Mouse (Mus musculus) cerebellum, adult 2 months (tissue): ENCODE measurements at regions not wholly inside any gene's neighbourhood (a gene's known extent, or its start where the extent isn't known, plus 50 kb on each side); places are given as distances from the start of the nearest gene placed in this dataset.

Experiments used
- DNase-seq, 2 experiments: peaks; one replicate each; pipeline ENCODE4 v3.0.0; 2021
- H3K27ac ChIP-seq: fragments of 200-500 bp; 2 replicates; pipeline ENCODE4 v1.5.1; 2012; ENCODE audit warnings: low read length, control low read depth, inconsistent platforms; ENCODE audit not compliant: insufficient read depth
- H3K27me3 ChIP-seq: fragments of 200-500 bp; 2 replicates; pipeline ENCODE4 v1.6.1; 2012; ENCODE audit warnings: inconsistent platforms, mild to moderate bottlenecking, low read length, moderate library complexity; ENCODE audit not compliant: control insufficient read depth, insufficient read depth
- H3K4me1 ChIP-seq: fragments of 200-500 bp; 2 replicates; pipeline ENCODE4 v1.6.1; 2011; ENCODE audit warnings: low read length; ENCODE audit not compliant: control insufficient read depth, insufficient read depth
- H3K4me3 ChIP-seq: fragments of 200-500 bp; replicated peaks from 2 replicates; pipeline ENCODE3; 2011; ENCODE audit warnings: mild to moderate bottlenecking, low read depth, low read length, control low read depth; ENCODE audit not compliant: insufficient read depth
- CTCF ChIP-seq: fragments of 200-500 bp; IDR thresholded peaks from 2 replicates; pipeline ENCODE4 v1.5.1; 2011; ENCODE audit warnings: low read depth, mild to moderate bottlenecking, control low read depth, low read length, moderate library complexity, borderline replicate concordance; ENCODE audit not compliant: insufficient read depth
- POLR2A ChIP-seq: fragments of 200-500 bp; IDR thresholded peaks from 2 replicates; pipeline ENCODE4 v1.6.1; 2011; ENCODE audit warnings: low read length, control low read depth, borderline replicate concordance; ENCODE audit not compliant: insufficient read depth
- WGBS: fragments of 180-500 bp; shearing (Covaris S2); methylation state at CpG from one replicate; pipeline ENCODE4 v1.1.7; 2018; 5-methylcytosine and 5-hydroxymethylcytosine counted together

GRCm38 (mm10) chr2:75759196-75759885, 54.9 kb upstream of the Nfe2l2 start:
- no peaks in the 10 kb centered on the region for H3K27me3 ChIP-seq
- DNase-seq = no peak
- no peak for TF ChIP-seq POLR2A
- TF ChIP-seq CTCF = no peak
- no peak overlapping the region for H3K4me3 ChIP-seq
- WGBS = 83% methylated on average over 11 of the region's 11 CpGs
- no peak overlapping the region for H3K27ac ChIP-seq
- no peaks in the 10 kb centered on the region for H3K4me1 ChIP-seq

DNA sequence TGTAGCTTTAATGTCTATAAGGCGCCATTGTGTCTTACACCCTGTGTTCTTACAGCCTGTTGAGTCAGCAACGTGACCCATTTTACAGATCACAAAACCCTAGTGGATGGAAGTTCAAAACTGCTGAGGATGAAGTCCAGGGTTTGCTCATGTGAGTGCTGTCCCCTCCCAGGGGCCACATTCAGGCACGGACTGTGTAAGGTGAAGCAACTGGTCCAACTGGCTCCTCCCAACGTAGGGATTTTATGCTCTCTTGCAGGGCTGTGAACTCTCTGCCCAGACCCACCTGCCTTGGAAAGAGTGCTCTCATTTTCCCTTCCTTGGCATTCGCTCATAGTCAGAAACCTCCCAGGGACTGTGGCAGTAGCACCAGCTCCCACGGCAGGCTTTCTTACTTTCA, 53.8 kb upstream of the Nfe2l2 start:
- no peaks in the 10 kb centered on the region for H3K4me1 ChIP-seq
- DNase-seq = no peak
- WGBS = 77% methylated on average over 6 of the region's 6 CpGs
- H3K27ac ChIP-seq = no peak overlapping the region
- no peak overlapping the region for H3K4me3 ChIP-seq
- H3K27me3 ChIP-seq = no peaks in the 10 kb centered on the region
- TF ChIP-seq CTCF (no peak), POLR2A (no peak)

GRCm38 (mm10) chr2:75756704-75757638, 52.5 kb upstream of the Nfe2l2 start:
- WGBS = 86% methylated on average over 16 of the region's 16 CpGs
- H3K27ac ChIP-seq = no peak overlapping the region
- no peak overlapping the region for H3K4me3 ChIP-seq
- TF ChIP-seq POLR2A = no peak
- no peak for TF ChIP-seq CTCF
- no peaks in the 10 kb centered on the region for H3K27me3 ChIP-seq
- DNase-seq = no peak
- H3K4me1 ChIP-seq = no peaks in the 10 kb centered on the region

- no peak for TF ChIP-seq CTCF
- no peak for TF ChIP-seq POLR2A
- DNase-seq = no peak
- WGBS = 93% methylated on average over 7 of the region's 7 CpGs
- Histone ChIP-seq H3K27me3 (no peaks in the 10 kb centered on the region), H3K4me3 (no peak overlapping the region), H3K27ac (no peak overlapping the region), H3K4me1 (no peaks in the 10 kb centered on the region)
Observed at GRCm38 (mm10) chr2:75754606-75755005, 50.2 kb upstream of the Nfe2l2 start.
